Mouse (Mus musculus): Measurements from ENCODE around the gene Gnaz. TPM values are rescaled to one million over a fixed set of nuclear protein-coding genes. Genes with fewer than 3 reads are reported as not detected.

Gnaz gene
- polyA plus RNA-seq, 1 experiment from 2014 or later: 6.0 TPM

DNA sequence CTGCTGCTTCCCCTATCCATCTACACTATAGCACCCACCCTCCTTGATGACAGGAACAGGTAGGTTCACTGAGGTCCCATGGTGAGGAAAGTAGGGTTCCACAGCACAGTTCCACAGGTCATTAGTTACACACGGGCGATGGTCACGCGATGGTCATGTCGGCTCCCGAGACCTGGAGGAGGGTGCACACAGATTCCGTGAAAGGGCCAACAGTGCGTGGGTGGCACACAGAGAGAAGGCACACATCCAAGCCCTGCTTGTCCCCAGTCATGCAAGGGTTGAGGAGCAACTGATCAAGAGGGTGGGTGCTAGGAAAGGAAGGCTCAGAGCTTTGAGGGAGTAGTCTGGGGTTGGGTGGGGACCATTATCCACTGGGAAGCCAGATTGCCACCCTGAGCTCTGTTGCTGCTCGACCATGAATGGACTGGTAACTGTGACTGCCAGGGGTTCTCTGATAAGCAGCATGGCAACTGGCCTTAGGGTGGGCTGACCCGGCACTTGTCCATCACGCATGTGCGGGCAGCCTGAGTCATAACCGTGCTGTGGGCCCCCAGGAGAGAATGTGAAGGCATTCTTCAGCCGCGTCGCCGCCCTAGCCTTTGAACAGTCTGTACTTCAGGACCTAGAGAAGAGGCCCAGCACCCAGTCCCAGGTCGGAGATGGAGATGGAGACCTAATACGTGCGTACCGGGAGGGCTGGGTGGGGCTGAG, 84.5 kb downstream of the Gnaz start:
- no peak overlapping the region for H3K27ac ChIP-seq (ENCODE audit: low read depth, low read length)
- 91% methylated on average over 21 of the region's 21 CpGs for WGBS
- ATAC-seq (ENCODE audit: low FRiP score, low TSS enrichment): no peak
- no peaks in the 10 kb centered on the region for H3K9me3 ChIP-seq (ENCODE audit: control insufficient read depth, low read length)
- no peak overlapping the region for H3K9ac ChIP-seq (ENCODE audit: low read depth, low read length)
- no peaks in the 10 kb centered on the region for H3K36me3 ChIP-seq (ENCODE audit: control insufficient read depth, insufficient read depth, low read length)
- H3K27me3 ChIP-seq (ENCODE audit: control insufficient read depth, insufficient read depth, low read length): no peaks in the 10 kb centered on the region
- no peak overlapping the region for H3K4me2 ChIP-seq (replicated peaks; ENCODE audit: low read depth, low read length)
- H3K4me1 ChIP-seq (ENCODE audit: control insufficient read depth, insufficient read depth, low read length): peaks cover 7% of the 10 kb centered on the region; the same call in 1 of the 2 replicates
- no peak overlapping the region for H3K4me3 ChIP-seq (ENCODE audit: low read length)

DNA sequence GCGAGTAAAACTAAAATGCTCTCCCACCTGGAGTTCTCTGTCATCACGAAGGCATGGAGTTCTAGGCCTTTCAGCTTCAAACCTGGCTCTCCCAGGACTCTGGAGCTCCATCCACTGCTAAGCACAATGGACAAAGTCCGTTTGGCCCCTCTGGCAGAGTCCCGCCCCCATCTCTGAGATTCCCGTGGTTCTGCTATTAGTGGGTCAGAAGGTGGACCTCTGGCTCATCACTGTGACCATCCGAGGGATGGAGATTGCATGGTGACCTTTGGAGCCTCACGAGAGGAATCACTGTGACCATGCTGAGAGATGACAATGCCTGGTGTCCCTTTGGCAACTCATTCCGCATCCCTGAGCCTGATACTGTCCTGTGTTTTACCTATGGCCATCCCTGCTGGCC, 85.9 kb downstream of the Gnaz start:
- Histone ChIP-seq H3K36me3 (ENCODE audit: control insufficient read depth, insufficient read depth, low read length) (no peaks in the 10 kb centered on the region), H3K9me3 (ENCODE audit: control insufficient read depth, low read length) (no peaks in the 10 kb centered on the region), H3K9ac (ENCODE audit: low read depth, low read length) (no peak overlapping the region), H3K4me1 (ENCODE audit: control insufficient read depth, insufficient read depth, low read length) (peaks cover 7% of the 10 kb centered on the region; the same call in 1 of the 2 replicates), H3K4me2 (replicated peaks; ENCODE audit: low read depth, low read length) (no peak overlapping the region), H3K27me3 (ENCODE audit: control insufficient read depth, insufficient read depth, low read length) (no peaks in the 10 kb centered on the region), H3K4me3 (ENCODE audit: low read length) (no peak overlapping the region), H3K27ac (ENCODE audit: low read depth, low read length) (no peak overlapping the region)
- ATAC-seq (ENCODE audit: low FRiP score, low TSS enrichment): no peak
- WGBS: 81% methylated on average over 8 of the region's 8 CpGs

DNA sequence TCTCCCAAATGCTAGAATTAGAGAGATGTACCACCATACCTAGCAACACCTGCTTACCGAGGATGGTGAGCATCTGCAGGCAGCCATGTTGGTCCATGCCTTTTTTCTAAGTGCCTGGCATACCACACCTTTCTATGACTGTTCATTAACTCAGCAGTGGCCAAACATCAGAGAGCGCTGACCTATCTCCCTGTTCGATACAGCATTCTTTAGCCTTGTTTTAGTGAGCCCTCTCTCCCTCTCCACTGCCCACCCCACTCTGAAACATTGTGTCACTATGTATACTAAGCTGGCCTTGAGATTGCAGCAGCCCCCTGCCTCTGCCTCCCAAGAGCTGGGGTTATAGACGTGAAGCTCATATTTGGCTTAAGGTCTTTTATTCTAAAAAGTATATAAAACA, 86.7 kb downstream of the Gnaz start:
- no peak overlapping the region for H3K4me3 ChIP-seq (ENCODE audit: low read length)
- H3K27ac ChIP-seq (ENCODE audit: low read depth, low read length): no peak overlapping the region
- H3K9me3 ChIP-seq (ENCODE audit: control insufficient read depth, low read length): no peaks in the 10 kb centered on the region
- H3K27me3 ChIP-seq (ENCODE audit: control insufficient read depth, insufficient read depth, low read length): no peaks in the 10 kb centered on the region
- no peak for ATAC-seq (ENCODE audit: low FRiP score, low TSS enrichment)
- no peaks in the 10 kb centered on the region for H3K36me3 ChIP-seq (ENCODE audit: control insufficient read depth, insufficient read depth, low read length)
- no peak overlapping the region for H3K9ac ChIP-seq (ENCODE audit: low read depth, low read length)
- WGBS: 89% methylated on average over 4 of the region's 4 CpGs
- H3K4me1 ChIP-seq (ENCODE audit: control insufficient read depth, insufficient read depth, low read length): peaks cover 7% of the 10 kb centered on the region; the same call in 1 of the 2 replicates
- no peak overlapping the region for H3K4me2 ChIP-seq (replicated peaks; ENCODE audit: low read depth, low read length)

DNA sequence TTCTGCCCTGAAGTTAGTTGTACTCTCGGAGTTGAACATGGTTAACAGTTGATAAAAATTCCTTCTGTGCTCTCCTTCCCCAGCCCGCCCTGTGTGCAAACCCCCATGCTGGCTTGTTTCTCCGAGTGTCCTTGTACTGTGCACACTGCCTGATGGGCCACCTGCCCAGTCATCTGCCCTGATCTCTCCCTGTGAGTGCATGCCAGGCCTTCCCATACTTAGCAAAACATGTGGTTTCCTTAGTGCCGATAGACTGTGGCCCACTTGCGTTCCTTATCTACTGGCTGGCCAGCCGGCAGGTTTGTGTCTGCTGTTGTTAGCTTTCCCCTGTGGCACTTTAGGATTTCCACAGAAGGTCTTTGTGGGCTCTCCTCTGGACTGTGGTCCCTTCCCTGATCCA, 87.1 kb downstream of the Gnaz start:
- no peaks in the 10 kb centered on the region for H3K36me3 ChIP-seq (ENCODE audit: control insufficient read depth, insufficient read depth, low read length)
- H3K27me3 ChIP-seq (ENCODE audit: control insufficient read depth, insufficient read depth, low read length): no peaks in the 10 kb centered on the region
- no peak overlapping the region for H3K4me2 ChIP-seq (replicated peaks; ENCODE audit: low read depth, low read length)
- H3K4me1 ChIP-seq (ENCODE audit: control insufficient read depth, insufficient read depth, low read length): peaks cover 7% of the 10 kb centered on the region; the same call in 1 of the 2 replicates
- 85% methylated on average over 6 of the region's 6 CpGs for whole genome bisulfite sequencing
- H3K9me3 ChIP-seq (ENCODE audit: control insufficient read depth, low read length): no peaks in the 10 kb centered on the region
- no peak overlapping the region for H3K9ac ChIP-seq (ENCODE audit: low read depth, low read length)
- no peak overlapping the region for H3K4me3 ChIP-seq (ENCODE audit: low read length)
- no peak overlapping the region for H3K27ac ChIP-seq (ENCODE audit: low read depth, low read length)
- ATAC-seq (ENCODE audit: low FRiP score, low TSS enrichment): no peak

DNA sequence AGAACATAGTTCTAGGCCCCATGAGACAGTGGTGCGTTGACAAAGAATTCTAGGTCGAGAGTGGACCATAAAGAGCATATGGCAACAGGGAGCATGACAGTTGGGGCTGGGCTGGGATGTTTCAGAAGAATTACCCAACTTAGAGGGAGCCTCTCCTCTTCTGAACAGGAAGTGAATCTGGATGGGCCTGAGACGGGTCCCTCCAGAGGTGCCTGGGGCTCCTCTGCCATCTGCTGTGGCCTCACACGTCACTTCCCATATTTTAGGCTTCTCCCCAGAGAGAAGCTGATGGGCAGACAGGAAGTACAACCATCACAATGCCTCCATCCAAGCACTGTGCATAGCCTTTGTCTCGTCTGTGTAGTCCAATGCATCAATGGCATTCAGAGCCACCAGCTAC, 88.7 kb downstream of the Gnaz start:
- no peak for ATAC-seq (ENCODE audit: low FRiP score, low TSS enrichment)
- 63% methylated on average over 5 of the region's 5 CpGs for WGBS
- no peak overlapping the region for H3K4me3 ChIP-seq (ENCODE audit: low read length)
- no peak overlapping the region for H3K27ac ChIP-seq (ENCODE audit: low read depth, low read length)
- no peaks in the 10 kb centered on the region for H3K36me3 ChIP-seq (ENCODE audit: control insufficient read depth, insufficient read depth, low read length)
- H3K9ac ChIP-seq (ENCODE audit: low read depth, low read length): no peak overlapping the region
- no peaks in the 10 kb centered on the region for H3K9me3 ChIP-seq (ENCODE audit: control insufficient read depth, low read length)
- no peak overlapping the region for H3K4me2 ChIP-seq (replicated peaks; ENCODE audit: low read depth, low read length)
- H3K4me1 ChIP-seq (ENCODE audit: control insufficient read depth, insufficient read depth, low read length): peaks cover 15% of the 10 kb centered on the region
- no peaks in the 10 kb centered on the region for H3K27me3 ChIP-seq (ENCODE audit: control insufficient read depth, insufficient read depth, low read length)

DNA sequence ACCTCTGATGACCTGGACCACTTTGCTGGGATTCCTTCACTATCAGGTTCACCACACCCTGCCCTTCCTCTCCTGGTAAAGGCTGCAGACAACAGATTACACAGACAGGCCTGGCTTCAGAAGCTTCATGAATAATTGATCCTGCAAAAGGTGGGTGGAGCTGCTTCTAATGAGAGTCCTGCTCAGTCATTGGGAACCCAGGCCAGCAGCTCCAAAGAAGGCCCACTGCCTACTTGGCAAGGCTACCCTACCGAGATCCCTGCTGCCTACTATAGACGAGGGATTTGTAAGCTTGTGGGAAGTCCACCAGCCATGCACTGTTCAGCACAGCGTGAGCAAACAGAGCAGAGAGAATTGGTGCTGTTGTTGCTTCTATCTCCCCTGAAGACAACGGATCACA, 89.3 kb downstream of the Gnaz start:
- 21% methylated on average over 4 of the region's 4 CpGs for WGBS
- no peak overlapping the region for H3K4me2 ChIP-seq (replicated peaks; ENCODE audit: low read depth, low read length)
- no peaks in the 10 kb centered on the region for H3K36me3 ChIP-seq (ENCODE audit: control insufficient read depth, insufficient read depth, low read length)
- peaks cover 15% of the 10 kb centered on the region for H3K4me1 ChIP-seq (ENCODE audit: control insufficient read depth, insufficient read depth, low read length)
- no peak overlapping the region for H3K27ac ChIP-seq (ENCODE audit: low read depth, low read length)
- ATAC-seq (ENCODE audit: low FRiP score, low TSS enrichment): no peak
- no peak overlapping the region for H3K4me3 ChIP-seq (ENCODE audit: low read length)
- no peak overlapping the region for H3K9ac ChIP-seq (ENCODE audit: low read depth, low read length)
- no peaks in the 10 kb centered on the region for H3K9me3 ChIP-seq (ENCODE audit: control insufficient read depth, low read length)
- H3K27me3 ChIP-seq (ENCODE audit: control insufficient read depth, insufficient read depth, low read length): no peaks in the 10 kb centered on the region

DNA sequence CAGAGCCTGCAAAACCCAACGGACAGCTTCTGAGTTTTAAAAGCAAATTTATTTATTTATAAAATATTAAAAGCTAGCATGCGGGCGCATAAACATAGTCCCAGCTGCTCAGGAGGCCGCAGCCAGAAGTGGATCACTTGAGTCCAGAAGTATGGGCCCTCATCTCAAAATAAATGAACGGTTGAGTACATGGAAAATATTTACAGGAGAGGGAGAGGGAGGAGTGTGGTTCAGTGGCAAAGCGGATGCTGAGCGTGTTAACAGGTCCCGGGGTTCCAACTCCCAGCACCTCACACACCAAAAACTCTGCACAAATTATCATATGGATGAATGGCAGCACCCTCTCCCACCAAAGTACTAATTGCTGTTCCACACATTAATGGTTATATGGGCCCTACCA, 91.4 kb downstream of the Gnaz start:
- H3K27ac ChIP-seq (ENCODE audit: low read depth, low read length): no peak overlapping the region
- no peaks in the 10 kb centered on the region for H3K9me3 ChIP-seq (ENCODE audit: control insufficient read depth, low read length)
- peaks cover 30% of the 10 kb centered on the region for H3K4me1 ChIP-seq (ENCODE audit: control insufficient read depth, insufficient read depth, low read length)
- WGBS: 85% methylated on average over 8 of the region's 8 CpGs
- no peaks in the 10 kb centered on the region for H3K27me3 ChIP-seq (ENCODE audit: control insufficient read depth, insufficient read depth, low read length)
- H3K4me3 ChIP-seq (ENCODE audit: low read length): no peak overlapping the region
- no peaks in the 10 kb centered on the region for H3K36me3 ChIP-seq (ENCODE audit: control insufficient read depth, insufficient read depth, low read length)
- H3K4me2 ChIP-seq (replicated peaks; ENCODE audit: low read depth, low read length): no peak overlapping the region
- ATAC-seq (ENCODE audit: low FRiP score, low TSS enrichment): no peak
- H3K9ac ChIP-seq (ENCODE audit: low read depth, low read length): no peak overlapping the region

DNA sequence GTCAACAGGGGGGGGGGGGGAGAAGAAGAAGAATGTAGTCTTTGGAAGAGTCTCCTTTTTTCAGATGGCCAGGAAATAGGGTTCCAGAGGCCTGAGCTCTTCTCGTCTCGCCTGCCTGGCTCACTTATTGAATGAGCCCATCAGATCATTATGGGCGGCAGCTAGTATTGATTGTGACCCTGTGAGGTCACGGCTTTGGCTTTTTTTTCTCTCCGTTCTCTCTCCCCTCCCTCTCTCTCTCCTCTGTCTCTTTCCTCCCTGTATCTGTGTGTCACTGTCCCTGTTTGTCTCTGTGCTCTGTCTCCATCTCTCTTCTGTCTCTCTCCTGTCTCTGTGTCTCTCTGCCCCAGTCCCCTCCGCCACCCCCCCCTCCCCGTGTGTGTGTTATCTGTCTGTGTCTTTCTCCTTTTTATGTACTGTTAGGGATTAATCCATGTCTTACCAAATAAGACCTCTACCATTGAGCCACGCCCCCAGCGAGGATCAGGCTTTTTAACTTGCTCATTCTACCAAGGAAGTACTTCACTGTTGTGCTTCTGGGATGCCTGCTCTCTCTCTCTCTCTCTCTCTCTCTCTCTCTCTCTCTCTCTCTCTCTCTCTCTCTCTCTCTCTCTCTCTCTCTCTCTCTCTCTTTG, 91.9 kb downstream of the Gnaz start:
- Histone ChIP-seq H3K4me2 (replicated peaks; ENCODE audit: low read depth, low read length) (0 out of 2 replicates have a peak overlapping the region, but pooled peaks have one; percentile 12), H3K4me1 (ENCODE audit: control insufficient read depth, insufficient read depth, low read length) (peaks cover 36% of the 10 kb centered on the region), H3K27ac (ENCODE audit: low read depth, low read length) (no peak overlapping the region), H3K4me3 (ENCODE audit: low read length) (no peak overlapping the region), H3K9me3 (ENCODE audit: control insufficient read depth, low read length) (no peaks in the 10 kb centered on the region), H3K27me3 (ENCODE audit: control insufficient read depth, insufficient read depth, low read length) (no peaks in the 10 kb centered on the region), H3K36me3 (ENCODE audit: control insufficient read depth, insufficient read depth, low read length) (no peaks in the 10 kb centered on the region), H3K9ac (ENCODE audit: low read depth, low read length) (no peak overlapping the region)
- ATAC-seq (ENCODE audit: low FRiP score, low TSS enrichment): no peak
- 41% methylated on average over 9 of the region's 9 CpGs for WGBS

DNA sequence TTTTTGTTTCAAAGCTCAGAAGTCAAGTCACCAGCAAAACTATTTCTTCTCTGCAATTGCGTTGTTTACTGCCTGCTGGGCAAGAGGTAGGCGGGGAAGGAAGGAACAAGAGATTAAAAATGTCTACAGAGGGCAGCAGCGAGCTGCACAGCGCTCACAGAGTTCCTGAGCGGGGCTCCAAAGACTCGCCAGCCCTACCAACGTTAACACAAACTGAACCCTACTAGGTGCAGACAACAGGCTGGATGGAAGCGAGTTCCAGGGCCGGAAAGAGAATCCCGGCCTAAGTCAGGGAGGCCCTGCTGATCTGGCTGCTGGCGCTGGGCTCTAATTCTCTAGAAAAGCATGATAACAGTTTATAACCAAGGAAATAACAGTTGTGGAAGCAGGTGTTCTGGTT, 92.4 kb downstream of the Gnaz start:
- H3K27me3 ChIP-seq (ENCODE audit: control insufficient read depth, insufficient read depth, low read length): no peaks in the 10 kb centered on the region
- H3K4me3 ChIP-seq (ENCODE audit: low read length): no peak overlapping the region
- ATAC-seq (ENCODE audit: low FRiP score, low TSS enrichment): no peak
- H3K9ac ChIP-seq (ENCODE audit: low read depth, low read length): no peak overlapping the region
- H3K27ac ChIP-seq (ENCODE audit: low read depth, low read length): no peak overlapping the region
- H3K36me3 ChIP-seq (ENCODE audit: control insufficient read depth, insufficient read depth, low read length): no peaks in the 10 kb centered on the region
- H3K4me2 ChIP-seq (replicated peaks; ENCODE audit: low read depth, low read length): peak overlapping the region; percentile 91
- 2% methylated on average over 11 of the region's 11 CpGs for WGBS
- no peaks in the 10 kb centered on the region for H3K9me3 ChIP-seq (ENCODE audit: control insufficient read depth, low read length)
- peaks cover 41% of the 10 kb centered on the region for H3K4me1 ChIP-seq (ENCODE audit: control insufficient read depth, insufficient read depth, low read length)
